Mouse (Mus musculus) midbrain, embryonic 14.5 days (tissue): ENCODE data around the gene Pnpla6. TPM values are rescaled to one million over a fixed set of nuclear protein-coding genes. Genes with fewer than 3 reads are reported as not detected.

Source experiments
- ATAC-seq: fragments of 200-750 bp; cut with Nextera tagmentation; 2 replicates; pipeline ENCODE4 v1.8.0; 2017; ENCODE audit warnings: moderate number of reproducible peaks, moderate library complexity; ENCODE audit not compliant: low FRiP score, low TSS enrichment
- DNase-seq: peaks from one replicate; pipeline ENCODE4 v3.0.0-alpha.2; 2015
- H3K27ac ChIP-seq: fragments of 300-500 bp; sonication (generic); replicated peaks from 2 replicates; pipeline ENCODE4 v1.5.1; 2014; ENCODE audit warnings: mild to moderate bottlenecking, low read depth, low read length, moderate library complexity
- H3K27me3 ChIP-seq: fragments of 300-500 bp; sonication (generic); 2 replicates; pipeline ENCODE4 v1.6.1; 2014; ENCODE audit warnings: low read length, control low read depth, mixed read lengths; ENCODE audit not compliant: control insufficient read depth, insufficient read depth
- H3K36me3 ChIP-seq: fragments of 300-500 bp; sonication (generic); 2 replicates; pipeline ENCODE4 v1.6.1; 2014; ENCODE audit warnings: low read length, control low read depth; ENCODE audit not compliant: control insufficient read depth, insufficient read depth
- H3K4me1 ChIP-seq: fragments of 300-500 bp; sonication (generic); 2 replicates; pipeline ENCODE4 v1.6.1; 2014; ENCODE audit warnings: mild to moderate bottlenecking, antibody characterized with exemption, low read length, control low read depth; ENCODE audit not compliant: control insufficient read depth, insufficient read depth
- H3K4me2 ChIP-seq: fragments of 300-500 bp; sonication (generic); 2 replicates; pipeline ENCODE4 v1.6.1; 2014; ENCODE audit warnings: mild to moderate bottlenecking, low read length, moderate library complexity
- H3K4me3 ChIP-seq: fragments of 300-500 bp; sonication (generic); replicated peaks from 2 replicates; pipeline ENCODE4 v1.5.1; 2014; ENCODE audit warnings: low read depth, low read length
- H3K9ac ChIP-seq: fragments of 300-500 bp; sonication (generic); replicated peaks from 2 replicates; pipeline ENCODE4 v1.6.1; 2014; ENCODE audit warnings: mild to moderate bottlenecking, low read length, moderate library complexity
- H3K9me3 ChIP-seq: fragments of 300-500 bp; sonication (generic); 2 replicates; pipeline ENCODE4 v1.6.1; 2016; ENCODE audit warnings: low read length, control low read depth, mixed read lengths; ENCODE audit not compliant: control insufficient read depth
- WGBS: fragments of 180-500 bp; shearing (Covaris S2); extraction: QIAGEN DNeasy Blood & Tissue Kit; methylation state at CpG from one replicate; pipeline ENCODE4 v1.1.7; 2014; 5-methylcytosine and 5-hydroxymethylcytosine counted together
- polyA plus RNA-seq: library from polyadenylated mRNA; unstranded; fragments of >200 nt; fragmentation: Nextera tagmentation; extraction: Ambion mirVana; gene quantifications from 2 replicates; pipeline ENCODE4 v1.2.1, GENCODE M21; 2014

Pnpla6 gene
- 26.4 and 31.1 TPM in 2 replicates for polyA plus RNA-seq

GRCm38 (mm10) chr8:3515260-3515671 is at the start of gene Pnpla6:
Gene Pnpla6 (plus strand): TSS chr8:3515384.
- peaks cover 33% of the 10 kb centered on the region for H3K36me3 ChIP-seq

GRCm38 (mm10) chr8:3467006-3467885 is 47.9 kb upstream of the Pnpla6 start, which contains the start of gene Pex11g:
Gene Pex11g (minus strand): TSS chr8:3467680.
- ATAC-seq (peak; percentile 93), DNase-seq (peak; percentile 99)
- Histone ChIP-seq H3K4me3 (peak within 1 kb of the TSS; percentile 43), H3K9ac (peak within 1 kb of the TSS; percentile 62), H3K36me3 (no peaks in the 10 kb centered on the region), H3K27ac (peak within 1 kb of the TSS; percentile 90), H3K4me1 (peaks cover 4% of the 10 kb centered on the region), H3K9me3 (no peaks in the 10 kb centered on the region), H3K27me3 (no peaks in the 10 kb centered on the region), H3K4me2 (peak within 1 kb of the TSS; percentile 68)
- 7% methylated on average over 32 of the region's 32 CpGs for WGBS

More at GRCm38 (mm10) chr8:3515260-3515671, at the start of gene Pnpla6:
- peak within 1 kb of the TSS; percentile 64 for H3K4me3 ChIP-seq
- ATAC-seq (peak; percentile 74), DNase-seq (peak; percentile 94)
- no peaks in the 10 kb centered on the region for H3K4me1 ChIP-seq
- H3K27ac ChIP-seq: peak within 1 kb of the TSS; percentile 75
- peak within 1 kb of the TSS; percentile 36 for H3K9ac ChIP-seq
- no peaks in the 10 kb centered on the region for H3K9me3 ChIP-seq
- H3K27me3 ChIP-seq: no peaks in the 10 kb centered on the region
- peak within 1 kb of the TSS; percentile 89 for H3K4me2 ChIP-seq
- WGBS: under 1% methylated on average over 25 of the region's 25 CpGs

GRCm38 (mm10) chr8:3467886-3468545 is 47.2 kb upstream of the Pnpla6 start:
- Histone ChIP-seq H3K9ac (peak overlapping the region; percentile 62; the same call in 1 of the 2 replicates), H3K27ac (peak overlapping the region; percentile 90), H3K27me3 (no peaks in the 10 kb centered on the region), H3K4me3 (peak overlapping the region; percentile 43), H3K4me1 (peaks cover 4% of the 10 kb centered on the region), H3K9me3 (no peaks in the 10 kb centered on the region), H3K4me2 (peak overlapping the region; percentile 68), H3K36me3 (no peaks in the 10 kb centered on the region)
- DNase-seq (peak; percentile 43), ATAC-seq (peak; percentile 1; the same call in 1 of the 2 replicates)
- WGBS: 46% methylated on average over 9 of the region's 9 CpGs

- Histone ChIP-seq H3K27ac (no peak overlapping the region), H3K4me2 (no peak overlapping the region), H3K27me3 (no peaks in the 10 kb centered on the region), H3K4me1 (peaks cover 4% of the 10 kb centered on the region), H3K9me3 (no peaks in the 10 kb centered on the region), H3K4me3 (no peak overlapping the region), H3K9ac (no peak overlapping the region), H3K36me3 (no peaks in the 10 kb centered on the region)
- 90% methylated on average over 1 of the region's 1 CpGs for WGBS
- ATAC-seq (no peak), DNase-seq (no peak)
Measured at GRCm38 (mm10) chr8:3468838-3469237, 46.3 kb upstream of the Pnpla6 start.

- Histone ChIP-seq H3K9ac (no peak within 1 kb of the TSS), H3K36me3 (no peaks in the 10 kb centered on the region), H3K4me1 (peaks cover 4% of the 10 kb centered on the region), H3K9me3 (no peaks in the 10 kb centered on the region), H3K27me3 (no peaks in the 10 kb centered on the region), H3K4me3 (no peak within 1 kb of the TSS), H3K4me2 (no peak within 1 kb of the TSS), H3K27ac (no peak within 1 kb of the TSS)
- DNase-seq (no peak), ATAC-seq (no peak)
Measured at GRCm38 (mm10) chr8:3470562-3470961, 44.6 kb upstream of the Pnpla6 start, which contains the start of gene Tex45. Gene Tex45 (plus strand): TSS chr8:3470862.

- ATAC-seq (peak; percentile 43; the same call in 1 of the 2 replicates), DNase-seq (peak; percentile 62)
- no peak overlapping the region for H3K27ac ChIP-seq
- H3K9ac ChIP-seq: peak overlapping the region; percentile 47
- peak overlapping the region; percentile 51 for H3K4me2 ChIP-seq
- 0 out of 2 replicates have a peak, but pooled peaks cover 2% of the 10 kb centered on the region for H3K27me3 ChIP-seq
- peak overlapping the region; percentile 35 for H3K4me3 ChIP-seq
- H3K9me3 ChIP-seq: no peaks in the 10 kb centered on the region
- WGBS: 23% methylated on average over 37 of the region's 37 CpGs
- no peaks in the 10 kb centered on the region for H3K36me3 ChIP-seq
- no peaks in the 10 kb centered on the region; the same call in 1 of the 2 replicates for H3K4me1 ChIP-seq
Measured at GRCm38 (mm10) chr8:3475715-3476429, 39.3 kb upstream of the Pnpla6 start.

- no peak for ATAC-seq
- H3K4me3 ChIP-seq: no peak overlapping the region
- H3K36me3 ChIP-seq: no peaks in the 10 kb centered on the region
- H3K27ac ChIP-seq: no peak overlapping the region
- H3K4me1 ChIP-seq: no peaks in the 10 kb centered on the region; the same call in 1 of the 2 replicates
- H3K27me3 ChIP-seq: 0 out of 2 replicates have a peak, but pooled peaks cover 2% of the 10 kb centered on the region
- 80% methylated on average over 4 of the region's 4 CpGs for WGBS
- H3K4me2 ChIP-seq: no peak overlapping the region
- no peak overlapping the region for H3K9ac ChIP-seq
- no peak for DNase-seq
- no peaks in the 10 kb centered on the region for H3K9me3 ChIP-seq
Measured at GRCm38 (mm10) chr8:3480221-3480785, 34.9 kb upstream of the Pnpla6 start.

- Histone ChIP-seq H3K4me2 (no peak overlapping the region), H3K27me3 (0 out of 2 replicates have a peak, but pooled peaks cover 2% of the 10 kb centered on the region), H3K27ac (no peak overlapping the region), H3K9ac (no peak overlapping the region), H3K4me1 (no peaks in the 10 kb centered on the region), H3K4me3 (no peak overlapping the region), H3K36me3 (no peaks in the 10 kb centered on the region), H3K9me3 (no peaks in the 10 kb centered on the region)
- no peak for ATAC-seq
- WGBS: 63% methylated on average over 5 of the region's 5 CpGs
- DNase-seq: no peak
Measured at GRCm38 (mm10) chr8:3481605-3482004, 33.6 kb upstream of the Pnpla6 start.
